Mouse (Mus musculus): Measurements from ENCODE around the gene Nanp. TPM values are rescaled to one million over a fixed set of nuclear protein-coding genes. Genes with fewer than 3 reads are reported as not detected.

The Nanp gene
- polyA plus RNA-seq, 1 experiment from 2014 or later = 47.7 TPM

- peak overlapping the region; percentile 15; the same call in 1 of the 2 replicates for H3K4me2 ChIP-seq (ENCODE audit: low read depth, low read length)
- ATAC-seq (ENCODE audit: low read depth) = no peak
- 82% methylated on average over 6 of the region's 6 CpGs for WGBS (ENCODE audit: insufficient replicate concordance)
- H3K27me3 ChIP-seq (ENCODE audit: control insufficient read depth, insufficient read depth, low read depth, low read length) = no peaks in the 10 kb centered on the region
- H3K9ac ChIP-seq (ENCODE audit: low read depth, low read length) = no peak overlapping the region
- H3K36me3 ChIP-seq (ENCODE audit: control insufficient read depth, insufficient read depth) = no peaks in the 10 kb centered on the region
- peak overlapping the region; percentile 2 for H3K27ac ChIP-seq (ENCODE audit: low read length)
- H3K4me3 ChIP-seq (ENCODE audit: low read depth, low read length) = no peak overlapping the region
- peaks cover 44% of the 10 kb centered on the region for H3K4me1 ChIP-seq (ENCODE audit: control insufficient read depth, low read depth, low read length)
- H3K9me3 ChIP-seq (replicated peaks; ENCODE audit: control insufficient read depth, low read length) = no peaks in the 10 kb centered on the region
Measured at GRCm38 (mm10) chr2:151003796-151004195, 35.4 kb downstream of the Nanp start.

- no peaks in the 10 kb centered on the region for H3K27me3 ChIP-seq (ENCODE audit: control insufficient read depth, insufficient read depth, low read depth, low read length)
- no peak overlapping the region for H3K4me3 ChIP-seq (ENCODE audit: low read depth, low read length)
- no peaks in the 10 kb centered on the region for H3K36me3 ChIP-seq (ENCODE audit: control insufficient read depth, insufficient read depth)
- H3K9me3 ChIP-seq (replicated peaks; ENCODE audit: control insufficient read depth, low read length) = no peaks in the 10 kb centered on the region
- H3K9ac ChIP-seq (ENCODE audit: low read depth, low read length) = no peak overlapping the region
- H3K4me2 ChIP-seq (ENCODE audit: low read depth, low read length) = no peak overlapping the region
- WGBS (ENCODE audit: insufficient replicate concordance) = 51% methylated on average over 5 of the region's 5 CpGs
- ATAC-seq (ENCODE audit: low read depth) = no peak
- H3K27ac ChIP-seq (ENCODE audit: low read length) = no peak overlapping the region; the same call in 1 of the 2 replicates
- H3K4me1 ChIP-seq (ENCODE audit: control insufficient read depth, low read depth, low read length) = peaks cover 31% of the 10 kb centered on the region
Measured at GRCm38 (mm10) chr2:151001619-151002175, 37.5 kb downstream of the Nanp start.

- no peaks in the 10 kb centered on the region for H3K27me3 ChIP-seq (ENCODE audit: control insufficient read depth, insufficient read depth, low read depth, low read length)
- H3K36me3 ChIP-seq (ENCODE audit: control insufficient read depth, insufficient read depth) = no peaks in the 10 kb centered on the region
- no peak for ATAC-seq (ENCODE audit: low read depth)
- no peak overlapping the region for H3K4me2 ChIP-seq (ENCODE audit: low read depth, low read length)
- peaks cover 25% of the 10 kb centered on the region for H3K4me1 ChIP-seq (ENCODE audit: control insufficient read depth, low read depth, low read length)
- no peaks in the 10 kb centered on the region for H3K9me3 ChIP-seq (replicated peaks; ENCODE audit: control insufficient read depth, low read length)
- H3K4me3 ChIP-seq (ENCODE audit: low read depth, low read length) = no peak overlapping the region
- no peak overlapping the region for H3K9ac ChIP-seq (ENCODE audit: low read depth, low read length)
- 48% methylated on average over 7 of the region's 7 CpGs for WGBS (ENCODE audit: insufficient replicate concordance)
- no peak overlapping the region for H3K27ac ChIP-seq (ENCODE audit: low read length)
Measured at GRCm38 (mm10) chr2:151000402-151001178, 38.6 kb downstream of the Nanp start.

GRCm38 (mm10) chr2:150999021-150999420 lies 40.2 kb downstream of the Nanp start:
- H3K27me3 ChIP-seq (ENCODE audit: control insufficient read depth, insufficient read depth, low read depth, low read length) = no peaks in the 10 kb centered on the region
- WGBS (ENCODE audit: insufficient replicate concordance) = 73% methylated on average over 3 of the region's 3 CpGs
- H3K36me3 ChIP-seq (ENCODE audit: control insufficient read depth, insufficient read depth) = no peaks in the 10 kb centered on the region
- no peak overlapping the region for H3K4me2 ChIP-seq (ENCODE audit: low read depth, low read length)
- H3K27ac ChIP-seq (ENCODE audit: low read length) = no peak overlapping the region
- ATAC-seq (ENCODE audit: low read depth) = no peak
- no peak overlapping the region for H3K4me3 ChIP-seq (ENCODE audit: low read depth, low read length)
- H3K9ac ChIP-seq (ENCODE audit: low read depth, low read length) = no peak overlapping the region
- H3K4me1 ChIP-seq (ENCODE audit: control insufficient read depth, low read depth, low read length) = peaks cover 15% of the 10 kb centered on the region
- H3K9me3 ChIP-seq (replicated peaks; ENCODE audit: control insufficient read depth, low read length) = no peaks in the 10 kb centered on the region

- Histone ChIP-seq H3K4me3 (ENCODE audit: low read depth, low read length) (no peak overlapping the region), H3K4me1 (ENCODE audit: control insufficient read depth, low read depth, low read length) (peaks cover 11% of the 10 kb centered on the region), H3K27ac (ENCODE audit: low read length) (no peak overlapping the region), H3K27me3 (ENCODE audit: control insufficient read depth, insufficient read depth, low read depth, low read length) (no peaks in the 10 kb centered on the region), H3K9ac (ENCODE audit: low read depth, low read length) (no peak overlapping the region), H3K36me3 (ENCODE audit: control insufficient read depth, insufficient read depth) (no peaks in the 10 kb centered on the region), H3K4me2 (ENCODE audit: low read depth, low read length) (no peak overlapping the region), H3K9me3 (replicated peaks; ENCODE audit: control insufficient read depth, low read length) (no peaks in the 10 kb centered on the region)
- no peak for ATAC-seq (ENCODE audit: low read depth)
- WGBS (ENCODE audit: insufficient replicate concordance) = 78% methylated on average over 5 of the region's 5 CpGs
Measured at GRCm38 (mm10) chr2:150997618-150998017, 41.6 kb downstream of the Nanp start.

- Histone ChIP-seq H3K27ac (ENCODE audit: low read length) (no peak overlapping the region), H3K4me3 (ENCODE audit: low read depth, low read length) (no peak overlapping the region), H3K4me1 (ENCODE audit: control insufficient read depth, low read depth, low read length) (peaks cover 5% of the 10 kb centered on the region), H3K4me2 (ENCODE audit: low read depth, low read length) (no peak overlapping the region), H3K27me3 (ENCODE audit: control insufficient read depth, insufficient read depth, low read depth, low read length) (no peaks in the 10 kb centered on the region), H3K36me3 (ENCODE audit: control insufficient read depth, insufficient read depth) (no peaks in the 10 kb centered on the region), H3K9ac (ENCODE audit: low read depth, low read length) (no peak overlapping the region), H3K9me3 (replicated peaks; ENCODE audit: control insufficient read depth, low read length) (no peaks in the 10 kb centered on the region)
- WGBS (ENCODE audit: insufficient replicate concordance) = 70% methylated on average over 4 of the region's 4 CpGs
- ATAC-seq (ENCODE audit: low read depth) = no peak
Measured at GRCm38 (mm10) chr2:150995324-150995723, 43.9 kb downstream of the Nanp start.

GRCm38 (mm10) chr2:150991050-150991449 lies 48.1 kb downstream of the Nanp start:
- no peak overlapping the region for H3K4me2 ChIP-seq (ENCODE audit: low read depth, low read length)
- H3K9me3 ChIP-seq (replicated peaks; ENCODE audit: control insufficient read depth, low read length) = no peaks in the 10 kb centered on the region
- no peak overlapping the region for H3K9ac ChIP-seq (ENCODE audit: low read depth, low read length)
- no peaks in the 10 kb centered on the region for H3K27me3 ChIP-seq (ENCODE audit: control insufficient read depth, insufficient read depth, low read depth, low read length)
- 76% methylated on average over 4 of the region's 4 CpGs for WGBS (ENCODE audit: insufficient replicate concordance)
- H3K4me1 ChIP-seq (ENCODE audit: control insufficient read depth, low read depth, low read length) = peaks cover 5% of the 10 kb centered on the region
- ATAC-seq (ENCODE audit: low read depth) = no peak
- no peak overlapping the region for H3K4me3 ChIP-seq (ENCODE audit: low read depth, low read length)
- H3K27ac ChIP-seq (ENCODE audit: low read length) = no peak overlapping the region
- H3K36me3 ChIP-seq (ENCODE audit: control insufficient read depth, insufficient read depth) = no peaks in the 10 kb centered on the region

- Histone ChIP-seq H3K27me3 (ENCODE audit: control insufficient read depth, insufficient read depth, low read depth, low read length) (no peaks in the 10 kb centered on the region), H3K9me3 (replicated peaks; ENCODE audit: control insufficient read depth, low read length) (no peaks in the 10 kb centered on the region), H3K4me2 (ENCODE audit: low read depth, low read length) (no peak overlapping the region), H3K9ac (ENCODE audit: low read depth, low read length) (no peak overlapping the region), H3K4me1 (ENCODE audit: control insufficient read depth, low read depth, low read length) (peaks cover 4% of the 10 kb centered on the region), H3K27ac (ENCODE audit: low read length) (no peak overlapping the region), H3K36me3 (ENCODE audit: control insufficient read depth, insufficient read depth) (no peaks in the 10 kb centered on the region), H3K4me3 (ENCODE audit: low read depth, low read length) (no peak overlapping the region)
- WGBS (ENCODE audit: insufficient replicate concordance) = 83% methylated on average over 2 of the region's 2 CpGs
- no peak for ATAC-seq (ENCODE audit: low read depth)
Measured at GRCm38 (mm10) chr2:150990506-150990905, 48.7 kb downstream of the Nanp start.

GRCm38 (mm10) chr2:150985359-150985758 lies 53.8 kb downstream of the Nanp start:
- Histone ChIP-seq H3K4me1 (ENCODE audit: control insufficient read depth, low read depth, low read length) (peaks cover 10% of the 10 kb centered on the region), H3K4me3 (ENCODE audit: low read depth, low read length) (no peak overlapping the region), H3K9ac (ENCODE audit: low read depth, low read length) (no peak overlapping the region), H3K27ac (ENCODE audit: low read length) (no peak overlapping the region), H3K4me2 (ENCODE audit: low read depth, low read length) (no peak overlapping the region), H3K36me3 (ENCODE audit: control insufficient read depth, insufficient read depth) (no peaks in the 10 kb centered on the region), H3K27me3 (ENCODE audit: control insufficient read depth, insufficient read depth, low read depth, low read length) (no peaks in the 10 kb centered on the region), H3K9me3 (replicated peaks; ENCODE audit: control insufficient read depth, low read length) (no peaks in the 10 kb centered on the region)
- ATAC-seq (ENCODE audit: low read depth) = no peak
- 85% methylated on average over 2 of the region's 2 CpGs for WGBS (ENCODE audit: insufficient replicate concordance)
